Comparison of ENCODE assay signal across 8 mouse cellular contexts in the genomic region with DNA sequence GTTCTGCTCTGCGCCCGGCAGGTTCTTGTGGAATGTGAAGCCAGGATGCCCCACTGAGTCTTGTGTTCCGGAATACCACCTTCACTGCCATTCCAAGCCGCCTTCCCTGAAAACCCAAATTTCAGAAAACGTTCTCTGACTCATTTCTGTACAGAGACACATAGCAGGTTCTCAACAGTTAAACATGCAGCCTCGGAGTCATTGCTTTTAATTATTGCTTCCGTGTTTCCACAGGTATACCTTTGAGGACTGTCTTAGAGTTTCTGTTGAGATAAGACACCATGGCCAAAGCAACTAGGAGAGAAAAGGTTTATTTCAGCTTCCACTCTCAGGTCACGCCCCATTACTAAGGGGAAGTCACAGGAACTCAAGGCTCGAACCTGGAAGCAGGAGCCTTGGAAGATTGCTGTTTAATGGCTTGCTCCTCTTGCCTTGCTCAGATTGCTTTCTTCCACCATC. TPM values are rescaled to one million over a fixed set of nuclear protein-coding genes. Genes with fewer than 3 reads are reported as not detected.
DNase-seq lines count a peak whose midpoint lies in the region; ATAC-seq and TF ChIP-seq lines count a peak whose summit lies in the region.

No protein-coding gene starts in this region.

- WGBS in heart, embryonic 11.5 days (ENCODE audit: insufficient replicate concordance), result 20% methylated on average over 9 of the region's 9 CpGs

- no peak overlapping the region for H3K27ac ChIP-seq in heart, embryonic 11.5 days (ENCODE audit: low read depth, low read length)
- H3K27ac ChIP-seq in ES-E14 (ENCODE audit: insufficient read depth, low read depth, low read length, poor library complexity, severe bottlenecking), result no peak overlapping the region

- H3K9ac ChIP-seq in heart, embryonic 11.5 days (ENCODE audit: low read depth, low read length), result peak overlapping the region; percentile 86
- peak overlapping the region; percentile 91 for H3K9ac ChIP-seq in ES-E14 (ENCODE audit: insufficient read depth, low read depth, low read length, poor library complexity, severe bottlenecking)

- H3K4me3 ChIP-seq in heart, embryonic 11.5 days (ENCODE audit: low read depth, low read length), result peak overlapping the region; percentile 85
- peak overlapping the region; percentile 93 to 96 for H3K4me3 ChIP-seq in ES-E14 (ENCODE audit: insufficient read depth in 1 of 2, low read depth in 1 of 2, low read length in 2 of 2, poor library complexity in 1 of 2, severe bottlenecking in 1 of 2)

- no peak for DNase-seq in heart, postnatal 4 days
- no peak for DNase-seq in ES-E14 (ENCODE audit: low read depth, low spot score)
- no peak for DNase-seq in embryo, embryonic 11 days
- DNase-seq in ovary, postnatal 36 days (ENCODE audit: low spot score), result no peak
- DNase-seq in layer of hippocampus, adult 9-11 months, result no peak

- peak overlapping the region; percentile 79 for H3K4me2 ChIP-seq in heart, embryonic 11.5 days

- ATAC-seq in heart, embryonic 11.5 days (replicated peaks; ENCODE audit: insufficient number of reproducible peaks, low FRiP score, low TSS enrichment), result no peak
- ATAC-seq in granulocyte monocyte progenitor cell, adult 5-6 weeks (replicated peaks; ENCODE audit: poor library complexity, severe bottlenecking), result 0 out of 2 replicates have a peak, but pooled peaks have one; percentile 41
- ATAC-seq in megakaryocyte, adult 5-6 weeks (ENCODE audit: poor library complexity, severe bottlenecking), result 0 out of 2 replicates have a peak, but pooled peaks have one; percentile 36

- H3K4me1 ChIP-seq in heart, embryonic 11.5 days (ENCODE audit: control insufficient read depth, insufficient read depth, low read length), result peaks cover 6% of the 10 kb centered on the region; the same call in 1 of the 2 replicates
- no peaks in the 10 kb centered on the region; a peak in 1 of 4 replicates for H3K4me1 ChIP-seq in ES-E14 (ENCODE audit: control insufficient read depth in 2 of 2, insufficient read depth in 2 of 2, low read length in 2 of 2, poor library complexity in 1 of 2)

- in situ Hi-C loops in ES-E14 (cut with MboI; ENCODE audit: low sequenced_read_pairs in 2 of 2, unreplicated experiment in 2 of 2), result no loop called here

- no peaks in the 10 kb centered on the region for H3K27me3 ChIP-seq in heart, embryonic 11.5 days (ENCODE audit: control insufficient read depth, insufficient read depth, low read length)

- no peaks in the 10 kb centered on the region for H3K9me3 ChIP-seq in heart, embryonic 11.5 days (replicated peaks; ENCODE audit: control insufficient read depth, low read length)
- no peaks in the 10 kb centered on the region for H3K9me3 ChIP-seq in ES-E14 (ENCODE audit: control insufficient read depth, insufficient read depth, low read depth, low read length)

- H3K36me3 ChIP-seq in heart, embryonic 11.5 days (ENCODE audit: control insufficient read depth, insufficient read depth, low read length), result no peaks in the 10 kb centered on the region
- H3K36me3 ChIP-seq in ES-E14 (ENCODE audit: control insufficient read depth, insufficient read depth, low read length, poor library complexity, severe bottlenecking), result no peaks in the 10 kb centered on the region; the same call in 1 of the 2 replicates

TF ChIP-seq in ES-E14, 5 proteins besides CTCF, POLR2A, EP300 and RAD21:
- no peak for TF ChIP-seq HCFC1 (IDR thresholded peaks at IDR 0.05; ENCODE audit: borderline replicate concordance, insufficient read depth, low read length)
- no peak for TF ChIP-seq CHD2 (IDR thresholded peaks at IDR 0.05; ENCODE audit: low read depth, low read length)
- TF ChIP-seq ZC3H11A (IDR thresholded peaks at IDR 0.05; ENCODE audit: borderline replicate concordance, low read depth, low read length), result no peak
- TF ChIP-seq ZNF384 (IDR thresholded peaks at IDR 0.05; ENCODE audit: low read depth, low read length), result no peak
- no peak for TF ChIP-seq MAFK (IDR thresholded peaks at IDR 0.05; ENCODE audit: insufficient read depth, low read depth, low read length)

RNA-seq across cellular contexts. Expression of a gene that starts 0.5 kb away (rescaled TPM):
- 39.5 and 41.8 TPM in 2 replicates for polyA plus RNA-seq in heart, embryonic 11.5 days (2014; fragmentation: Nextera tagmentation; extraction: Ambion mirVana)
- 10 to 100 TPM; 21.8 to 23.2 TPM for total RNA-seq in heart, postnatal 4 days (2021)
- total RNA-seq in ES-E14 (2012; rRNA removed), result 40.5 and 53.7 TPM in 2 replicates
- 15.5 and 16.9 TPM in 2 replicates for total RNA-seq in granulocyte monocyte progenitor cell, adult 5-6 weeks (2014; fragmentation: Nextera tagmentation)
- total RNA-seq in granulocyte monocyte progenitor cell, adult 5-6 weeks (2017), result 33.5 and 42.8 TPM in 2 replicates
- total RNA-seq in megakaryocyte, adult 5-6 weeks (2015), result 17.1 and 18.1 TPM in 2 replicates
- 27.2 and 30.2 TPM in 2 replicates for total RNA-seq in megakaryocyte, adult 5-6 weeks (2017)

RNA-seq across cellular contexts. Expression of a gene that starts 34.5 kb away (rescaled TPM):
- polyA plus RNA-seq in heart, embryonic 11.5 days (2014; fragmentation: Nextera tagmentation; extraction: Ambion mirVana), result 0.96 and 1.1 TPM in 2 replicates
- under 1 TPM; 0.09 to 0.33 TPM for total RNA-seq in heart, postnatal 4 days (2021)
- total RNA-seq in ES-E14 (2012; rRNA removed), result 9.0 and 9.8 TPM in 2 replicates
- not detected in 2 replicates for total RNA-seq in granulocyte monocyte progenitor cell, adult 5-6 weeks (2014; fragmentation: Nextera tagmentation)
- total RNA-seq in granulocyte monocyte progenitor cell, adult 5-6 weeks (2017), result not detected in 2 replicates
- total RNA-seq in megakaryocyte, adult 5-6 weeks (2015), result not detected in 2 replicates
- total RNA-seq in megakaryocyte, adult 5-6 weeks (2017), result not detected in 2 replicates
